Mouse (Mus musculus) common myeloid progenitor, adult 5-6 weeks (primary cell): Measurements from ENCODE around the gene Ssr4. TPM values are rescaled to one million over a fixed set of nuclear protein-coding genes. Genes with fewer than 3 reads are reported as not detected.
"Not testable (repeated sequence)": the region's sequence is repeated elsewhere in the genome, so short reads cannot be mapped to it uniquely, and the experiment has no call there.

ENCODE experiments used
- ATAC-seq: replicated peaks from 2 replicates; pipeline ENCODE4 v1.8.0; 2016; ENCODE audit warnings: low read depth, mild to moderate bottlenecking, moderate TSS enrichment, inconsistent platforms; ENCODE audit not compliant: poor library complexity, severe bottlenecking
- total RNA-seq: library from RNA; stranded (forward); fragments of 200-1000, 187-1606 nt; gene quantifications from 2 replicates; pipeline ENCODE4 v1.2.3, GENCODE M21; 2017

Ssr4 gene
- 150 and 166 TPM in 2 replicates for total RNA-seq

GRCm38 (mm10) chrX:73786364-73787224, at the start of gene Ssr4, which contains the start of gene Idh3g:
Ssr4 (plus strand) TSS chrX:73787028.
Idh3g (minus strand) TSS chrX:73786897.
- ATAC-seq: peak; percentile 91

- ATAC-seq: peak; percentile 60; the same call in 1 of the 2 replicates
Observed at GRCm38 (mm10) chrX:73738155-73738554, 48.7 kb upstream of the Ssr4 start.

DNA sequence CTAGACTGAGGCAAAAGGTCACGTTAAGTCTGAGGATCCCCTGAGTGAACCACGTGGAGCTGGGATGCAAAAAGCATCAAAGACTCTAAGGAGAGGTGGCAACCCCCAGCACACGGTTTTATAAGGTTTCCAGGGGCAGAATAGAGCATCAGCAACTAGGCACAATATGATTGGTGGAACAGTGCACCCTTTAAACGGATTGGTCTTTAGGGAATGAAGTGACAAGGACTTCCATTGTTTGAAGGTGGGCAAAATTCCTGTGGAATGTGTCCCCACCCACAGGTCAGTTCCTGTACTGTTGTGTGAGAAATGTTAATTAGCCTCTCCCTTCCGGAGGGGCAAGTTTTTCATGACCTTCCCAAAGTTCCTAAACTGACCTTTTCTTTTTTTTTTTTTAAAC, 47.7 kb upstream of the Ssr4 start:
- no peak for ATAC-seq

- not testable (repeated sequence) for ATAC-seq
Observed at GRCm38 (mm10) chrX:73739841-73740240, 47.0 kb upstream of the Ssr4 start.

DNA sequence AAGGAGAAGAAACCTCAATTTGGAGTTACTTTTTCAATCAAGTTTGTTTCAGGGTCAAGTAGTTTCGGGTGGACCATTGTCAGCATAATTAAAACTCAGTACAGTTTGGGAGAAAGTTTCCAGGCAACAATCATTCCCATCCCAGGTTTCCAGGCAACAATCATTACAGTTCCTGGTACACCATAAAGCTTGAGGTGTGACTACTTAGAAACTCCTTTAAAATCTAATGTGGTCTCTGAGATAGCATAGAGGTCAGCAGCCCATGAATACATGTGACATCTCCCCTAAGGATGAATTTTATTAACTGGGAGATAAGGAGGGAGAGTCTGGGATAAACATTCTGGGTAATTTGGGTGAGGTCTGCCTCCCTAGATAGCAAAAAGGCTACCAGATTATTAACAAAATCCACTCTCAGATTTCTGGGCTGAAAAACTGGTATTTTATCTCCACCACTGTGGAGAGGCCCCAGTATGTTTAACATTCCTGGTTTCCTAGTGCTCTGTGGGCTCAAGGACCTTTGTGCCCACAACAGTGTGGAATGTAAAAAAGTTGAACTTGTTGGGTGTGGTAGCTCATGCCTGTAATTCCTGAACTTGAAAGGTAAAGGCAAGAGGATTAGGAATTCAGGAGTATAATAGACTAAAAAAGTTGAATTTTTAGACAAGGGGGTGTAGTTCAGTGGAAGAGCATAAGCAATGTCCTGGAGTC, 41.9 kb upstream of the Ssr4 start:
- ATAC-seq: no peak

DNA sequence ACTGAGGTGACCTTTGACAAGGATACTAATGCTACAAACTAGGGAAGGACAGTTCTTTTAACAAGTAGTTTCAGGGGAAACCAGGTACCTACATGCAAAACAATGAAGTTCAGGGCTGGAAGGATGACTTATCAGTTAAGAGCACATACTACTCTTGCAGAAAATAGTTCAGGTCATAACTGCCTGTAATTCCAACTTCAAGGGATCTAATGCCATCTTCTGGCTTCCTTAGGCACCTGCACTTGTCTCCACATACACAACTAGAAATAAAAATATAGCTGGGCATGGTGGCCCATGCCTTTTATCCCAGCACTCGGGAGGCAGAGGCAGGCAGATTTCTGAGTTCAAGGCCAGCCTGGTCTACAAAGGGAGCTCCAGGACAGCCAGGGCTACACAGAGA, 37.9 kb upstream of the Ssr4 start:
- ATAC-seq: no peak

DNA sequence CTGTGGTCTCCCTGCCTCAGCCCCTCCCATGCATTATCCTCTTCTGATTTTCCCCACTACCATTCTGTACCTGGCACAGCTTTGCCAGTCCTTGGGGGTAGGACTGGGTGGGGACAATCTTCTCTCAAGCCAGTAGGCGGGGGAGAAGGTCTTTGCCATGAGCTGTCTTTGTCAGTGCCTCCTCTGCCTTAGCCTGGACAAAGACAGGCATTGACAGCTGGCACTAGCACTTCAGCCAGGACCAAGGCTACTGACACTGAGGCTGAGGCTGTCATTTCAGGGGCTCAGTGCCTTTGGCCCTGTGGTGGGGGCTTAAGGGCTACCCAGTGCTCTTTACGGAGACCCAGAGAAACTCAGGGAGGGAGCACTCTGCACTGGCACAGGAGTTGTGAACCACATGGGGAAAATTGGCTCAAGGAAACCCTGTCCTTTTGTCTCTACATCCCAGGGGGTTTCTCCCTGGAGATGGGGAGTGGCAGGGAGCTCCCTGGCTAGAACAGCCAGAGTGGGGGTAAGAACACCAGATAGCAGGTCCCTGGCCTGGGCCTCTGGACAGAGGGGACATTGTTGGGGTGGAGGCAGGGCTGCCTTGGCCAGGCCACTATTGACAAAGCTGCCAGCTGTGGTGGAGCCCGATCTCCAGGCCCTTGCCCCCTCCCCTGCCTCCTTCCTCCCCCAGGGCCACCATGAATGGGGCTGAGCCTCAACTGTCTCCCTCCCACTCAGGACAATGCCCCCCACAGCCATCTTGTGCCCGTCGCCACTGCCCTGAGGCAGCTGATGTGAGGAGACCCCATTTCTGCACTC, 30.3 kb upstream of the Ssr4 start, which contains the start of gene Plxnb3:
TSS of gene Plxnb3 (plus strand) at position 757 of the 807 bp plus-strand sequence.
- no peak for ATAC-seq

GRCm38 (mm10) chrX:73758611-73759290, 28.1 kb upstream of the Ssr4 start:
- ATAC-seq: peak; percentile 44; the same call in 1 of the 2 replicates

GRCm38 (mm10) chrX:73765311-73765710, 21.5 kb upstream of the Ssr4 start:
- peak; percentile 64 for ATAC-seq

- ATAC-seq: peak; percentile 58; the same call in 1 of the 2 replicates
Observed at GRCm38 (mm10) chrX:73767267-73767666, 19.6 kb upstream of the Ssr4 start.

GRCm38 (mm10) chrX:73774168-73774760, 12.6 kb upstream of the Ssr4 start, which contains the start of gene Srpk3:
Srpk3 (plus strand) TSS chrX:73774405.
- ATAC-seq: peak; percentile 39; the same call in 1 of the 2 replicates

- no peak for ATAC-seq
Observed at GRCm38 (mm10) chrX:73774802-73775483, 11.9 kb upstream of the Ssr4 start.

GRCm38 (mm10) chrX:73782227-73782626, 4.6 kb upstream of the Ssr4 start:
- no peak for ATAC-seq

- ATAC-seq: no peak
Observed at GRCm38 (mm10) chrX:73785666-73786065, 1.2 kb upstream of the Ssr4 start.

- no peak for ATAC-seq
Observed at GRCm38 (mm10) chrX:73787225-73787558, 364 bp downstream of the Ssr4 start.

DNA sequence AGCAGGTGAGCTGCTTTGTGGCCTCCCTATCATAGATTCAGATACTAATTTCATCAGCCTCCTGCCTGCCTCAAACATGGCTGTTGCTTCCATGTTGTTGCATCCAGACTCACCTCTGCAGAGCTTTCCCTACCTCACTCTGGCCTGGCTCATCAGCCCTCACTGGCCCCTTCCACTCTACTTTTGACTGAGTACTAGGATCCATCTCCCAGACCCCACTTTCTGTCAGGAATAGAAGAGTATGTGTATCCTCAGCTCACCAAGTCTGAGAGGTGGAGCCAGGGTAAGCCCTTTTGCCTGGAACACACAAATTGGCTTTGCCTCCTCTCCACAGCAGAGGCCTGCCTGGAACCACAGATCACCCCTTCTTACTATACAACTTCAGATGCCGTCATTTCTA, 1.7 kb downstream of the Ssr4 start:
- no peak for ATAC-seq

DNA sequence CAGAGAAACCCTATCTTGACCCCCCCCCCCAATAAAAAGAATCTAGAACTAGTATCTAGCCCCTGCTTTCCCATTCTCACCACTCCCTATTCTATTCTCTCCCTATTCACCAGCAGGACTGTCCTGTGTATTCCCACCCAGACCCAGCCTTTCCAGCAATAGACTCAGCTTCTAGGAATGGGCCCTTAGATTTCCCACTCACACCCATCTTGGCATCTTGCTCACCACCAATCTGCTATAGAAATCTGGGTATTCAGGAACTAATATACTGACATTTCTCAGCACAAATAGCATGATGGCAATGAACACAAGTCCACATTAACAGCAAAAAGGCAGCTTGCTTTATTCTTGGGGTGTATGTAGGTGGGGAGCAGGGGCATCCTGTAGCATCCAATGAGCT, 6.2 kb downstream of the Ssr4 start:
- no peak for ATAC-seq

- no peak for ATAC-seq
Observed at GRCm38 (mm10) chrX:73793505-73793904, 6.7 kb downstream of the Ssr4 start.

- ATAC-seq: no peak
Observed at GRCm38 (mm10) chrX:73797511-73797910, 10.7 kb downstream of the Ssr4 start.
